In genomic region chr3:95606096-95606495, GRCm38 (mm10) we compare ENCODE assay signal across 16 mouse cellular contexts. TPM values are rescaled to one million over a fixed set of nuclear protein-coding genes. Genes with fewer than 3 reads are reported as not detected.
DNase-seq lines count a peak whose midpoint lies in the region; ATAC-seq lines count a peak whose summit lies in the region.
"Had no signal": no experiment of that assay in that cellular context is flagged by ENCODE, and none has a peak within 500 bp of the region (broad histone marks: within the 10 kb centered on the region; RNA-seq: fewer than 3 reads in every experiment).

No protein-coding gene starts in this region.

- H3K9ac ChIP-seq in kidney, embryonic 14.5 days (ENCODE audit: low read depth, low read length), result no peak overlapping the region
- H3K9ac ChIP-seq: limb, embryonic 13.5 days; liver, embryonic 15.5 days; neural tube, embryonic 13.5 days had no signal

- no peaks in the 10 kb centered on the region for H3K4me1 ChIP-seq in kidney, embryonic 14.5 days (ENCODE audit: control insufficient read depth, insufficient read depth, low read length)
- H3K4me1 ChIP-seq: limb, embryonic 13.5 days; liver, embryonic 15.5 days; neural tube, embryonic 13.5 days had no signal

- peaks cover 27% of the 10 kb centered on the region for H3K36me3 ChIP-seq in kidney, embryonic 14.5 days (ENCODE audit: control insufficient read depth, insufficient read depth, low read length)

- 90% methylated on average over 3 of the region's 3 CpGs for WGBS in kidney, embryonic 14.5 days

- no peak overlapping the region for H3K27ac ChIP-seq in kidney, embryonic 14.5 days (ENCODE audit: low read depth, low read length)
- H3K27ac ChIP-seq: hindbrain, postnatal 0 days; left cerebral cortex, adult 2 months; limb, embryonic 13.5 days; liver, embryonic 15.5 days; neural tube, embryonic 13.5 days had no signal

- H3K27me3 ChIP-seq in kidney, embryonic 14.5 days (ENCODE audit: control insufficient read depth, insufficient read depth, low read length), result no peaks in the 10 kb centered on the region
- H3K27me3 ChIP-seq: CH12.LX; limb, embryonic 13.5 days; liver, embryonic 15.5 days; neural tube, embryonic 13.5 days had no signal

- ATAC-seq in kidney, embryonic 14.5 days (ENCODE audit: low FRiP score, low TSS enrichment), result no peak
- ATAC-seq in cerebellum, adult (ENCODE audit: insufficient number of reproducible peaks, low FRiP score, low TSS enrichment), result no peak
- ATAC-seq: hindbrain, postnatal 0 days had no signal

- no peak overlapping the region for H3K4me3 ChIP-seq in kidney, embryonic 14.5 days (ENCODE audit: low read length)
- H3K4me3 ChIP-seq: erythroblast, embryonic 14.5 days; left cerebral cortex, adult 2 months; limb, embryonic 13.5 days; liver, embryonic 15.5 days; neural tube, embryonic 13.5 days had no signal

- H3K9me3 ChIP-seq in kidney, embryonic 14.5 days (ENCODE audit: control insufficient read depth, low read length), result no peaks in the 10 kb centered on the region
- H3K9me3 ChIP-seq: limb, embryonic 13.5 days; liver, embryonic 15.5 days; neural tube, embryonic 13.5 days had no signal

- H3K4me2 ChIP-seq in kidney, embryonic 14.5 days (replicated peaks; ENCODE audit: low read depth, low read length), result no peak overlapping the region
- H3K4me2 ChIP-seq: limb, embryonic 13.5 days; liver, embryonic 15.5 days; neural tube, embryonic 13.5 days had no signal

- DNase-seq in kidney, adult 18-20 months, result peak; percentile 30
- DNase-seq in NIH3T3 (ENCODE audit: low read depth), result peak; percentile 60
- DNase-seq in kidney, postnatal 36 days, result peak; percentile 21 to 60
- peak; percentile 46 for DNase-seq in lung, postnatal 14 days
- DNase-seq in cerebellum, postnatal 25 days, result no peak
- DNase-seq: cerebellum, postnatal 10 days; thymus, adult 18-20 months had no signal

RNA-seq across cellular contexts. Expression of gene Golph3l, which starts 17.4 kb away (rescaled TPM):
- 28.2 and 35.6 TPM in 2 replicates for polyA plus RNA-seq in kidney, embryonic 14.5 days (2014; fragmentation: Nextera tagmentation; extraction: Ambion mirVana)

RNA-seq across cellular contexts. Expression of gene Ensa, which starts 18.7 kb away (rescaled TPM):
- polyA plus RNA-seq in kidney, embryonic 14.5 days (2014; fragmentation: Nextera tagmentation; extraction: Ambion mirVana), result 64.0 and 66.9 TPM in 2 replicates

RNA-seq across cellular contexts. Expression of gene Hormad1, which starts 46.6 kb away (rescaled TPM):
- polyA plus RNA-seq in kidney, embryonic 14.5 days (2014; fragmentation: Nextera tagmentation; extraction: Ambion mirVana), result not detected in 2 replicates
- polyA plus RNA-seq: erythroblast, embryonic 14.5 days; hindbrain, postnatal 0 days; limb, embryonic 13.5 days; liver, embryonic 15.5 days; neural tube, embryonic 13.5 days had no signal

RNA-seq across cellular contexts. Expression of gene Mcl1, which starts 52.5 kb away (rescaled TPM):
- polyA plus RNA-seq in kidney, embryonic 14.5 days (2014; fragmentation: Nextera tagmentation; extraction: Ambion mirVana), result 47.4 and 76.1 TPM in 2 replicates

Comparison
In these comparisons a context has a peak if more than half of its experiments do, and no peak if none do; other contexts are left out.
1. DNase-seq: peak in kidney, adult 18-20 months (single experiment), NIH3T3 (single experiment), kidney, postnatal 36 days (2 of 2) and lung, postnatal 14 days (single experiment); none in cerebellum, postnatal 25 days (0 of 2).